Mouse (Mus musculus) erythroblast, embryonic 14.5 days (primary cell): ENCODE results near the gene Kcna10. TPM values are rescaled to one million over a fixed set of nuclear protein-coding genes. Genes with fewer than 3 reads are reported as not detected.

Experiments
- H3K27me3 ChIP-seq: 2 replicates; pipeline ENCODE4 v1.6.1; 2012; ENCODE audit warnings: inconsistent platforms; ENCODE audit not compliant: control insufficient read depth
- H3K36me3 ChIP-seq: 2 replicates; pipeline ENCODE4 v1.6.1; 2012; ENCODE audit warnings: mild to moderate bottlenecking, inconsistent platforms; ENCODE audit not compliant: control insufficient read depth
- H3K4me1 ChIP-seq: 2 replicates; pipeline ENCODE4 v1.6.1; 2012; ENCODE audit warnings: inconsistent platforms; ENCODE audit not compliant: control insufficient read depth
- H3K4me3 ChIP-seq: replicated peaks from 2 replicates; pipeline ENCODE3; 2012; ENCODE audit warnings: moderate library complexity, mild to moderate bottlenecking, inconsistent platforms
- H3K9me3 ChIP-seq: 2 replicates; pipeline ENCODE4 v1.6.1; 2012; ENCODE audit warnings: low read length, inconsistent platforms, mixed read lengths; ENCODE audit not compliant: control insufficient read depth
- GATA1 ChIP-seq: IDR thresholded peaks from 2 replicates; pipeline ENCODE4 v1.6.1; 2012; ENCODE audit warnings: low read length, inconsistent platforms, mixed read lengths
- TAL1 ChIP-seq: IDR thresholded peaks from 3 replicates; pipeline ENCODE4 v1.6.1; 2012; ENCODE audit warnings: low read length, inconsistent platforms, mixed read lengths
- polyA plus RNA-seq: library from polyadenylated mRNA; stranded (reverse); fragments of >175 nt; gene quantifications from 2 replicates; pipeline ENCODE4 v1.2.3, GENCODE M21; 2012

Kcna10 gene
- polyA plus RNA-seq, 1 experiment = not detected

- no peaks in the 10 kb centered on the region for H3K27me3 ChIP-seq
- TF ChIP-seq GATA1 = no peak
- TF ChIP-seq TAL1 = no peak
Observed at GRCm38 (mm10) chr3:107231202-107231601, 48.3 kb downstream of the Kcna10 start.

GRCm38 (mm10) chr3:107233351-107233813 is 50.5 kb downstream of the Kcna10 start:
- TF ChIP-seq TAL1 = no peak
- no peak for TF ChIP-seq GATA1
- Histone ChIP-seq H3K27me3 (no peaks in the 10 kb centered on the region), H3K36me3 (no peaks in the 10 kb centered on the region), H3K9me3 (no peaks in the 10 kb centered on the region), H3K4me3 (no peak overlapping the region), H3K4me1 (no peaks in the 10 kb centered on the region)

More at GRCm38 (mm10) chr3:107231202-107231601, 48.3 kb downstream of the Kcna10 start:
- Histone ChIP-seq H3K4me1 (no peaks in the 10 kb centered on the region), H3K4me3 (no peak overlapping the region), H3K36me3 (no peaks in the 10 kb centered on the region), H3K9me3 (no peaks in the 10 kb centered on the region)

- Histone ChIP-seq H3K4me1 (no peaks in the 10 kb centered on the region), H3K27me3 (no peaks in the 10 kb centered on the region), H3K4me3 (no peak overlapping the region), H3K36me3 (no peaks in the 10 kb centered on the region), H3K9me3 (no peaks in the 10 kb centered on the region)
- TF ChIP-seq GATA1 = no peak
- TF ChIP-seq TAL1 = no peak
Observed at GRCm38 (mm10) chr3:107233945-107234344, 51.1 kb downstream of the Kcna10 start.

- Histone ChIP-seq H3K4me1 (no peaks in the 10 kb centered on the region), H3K4me3 (no peak overlapping the region), H3K9me3 (no peaks in the 10 kb centered on the region), H3K36me3 (no peaks in the 10 kb centered on the region), H3K27me3 (no peaks in the 10 kb centered on the region)
- TF ChIP-seq TAL1 (no peak), GATA1 (no peak)
Observed at GRCm38 (mm10) chr3:107238051-107238450, 55.2 kb downstream of the Kcna10 start.

- H3K36me3 ChIP-seq = no peaks in the 10 kb centered on the region
- no peaks in the 10 kb centered on the region for H3K4me1 ChIP-seq
- no peaks in the 10 kb centered on the region for H3K9me3 ChIP-seq
- no peaks in the 10 kb centered on the region for H3K27me3 ChIP-seq
- no peak overlapping the region for H3K4me3 ChIP-seq
- TF ChIP-seq TAL1 (no peak), GATA1 (no peak)
Observed at GRCm38 (mm10) chr3:107238471-107238980, 55.7 kb downstream of the Kcna10 start.

- no peak within 1 kb of the TSS for H3K4me3 ChIP-seq
- H3K4me1 ChIP-seq = no peaks in the 10 kb centered on the region
- H3K36me3 ChIP-seq = no peaks in the 10 kb centered on the region
- H3K9me3 ChIP-seq = no peaks in the 10 kb centered on the region
- TF ChIP-seq GATA1 = no peak
- no peak for TF ChIP-seq TAL1
- H3K27me3 ChIP-seq = no peaks in the 10 kb centered on the region
Observed at GRCm38 (mm10) chr3:107239607-107240006, 56.8 kb downstream of the Kcna10 start, which contains the start of gene Prok1. Gene Prok1 (minus strand): TSS chr3:107239707.

DNA sequence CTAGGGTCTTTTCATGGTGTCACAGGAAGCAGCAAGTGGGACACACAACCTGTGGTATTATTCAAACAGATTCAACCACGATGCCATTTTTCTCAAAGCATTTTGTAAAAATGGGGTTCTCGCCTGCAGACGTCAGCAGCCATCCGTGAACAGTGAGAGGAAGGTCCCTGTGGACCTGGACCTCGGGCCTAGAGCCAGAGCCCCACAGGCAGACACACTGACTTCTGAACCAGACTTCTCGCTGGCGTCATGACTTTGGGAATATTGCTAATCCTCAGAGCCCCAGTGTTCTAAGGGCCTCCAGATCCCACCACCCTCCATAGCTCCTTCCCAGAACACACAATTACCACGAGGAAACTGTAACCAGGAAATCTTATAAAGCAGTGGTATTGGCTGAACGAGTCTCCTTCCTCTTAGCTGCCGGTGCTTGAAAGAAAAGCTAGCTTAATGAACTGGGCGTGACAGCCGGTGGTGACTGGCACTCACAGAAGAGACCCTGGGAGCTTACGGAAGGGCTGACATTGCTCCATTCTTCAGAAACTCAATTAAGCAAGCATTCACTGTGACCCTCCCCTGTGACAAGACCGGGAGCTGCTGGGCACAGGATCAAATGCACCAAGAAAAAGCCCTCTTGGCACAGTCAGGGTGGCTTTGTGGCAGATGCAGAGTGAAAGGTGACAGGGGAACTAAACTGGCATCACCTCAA is 58.7 kb downstream of the Kcna10 start:
- Histone ChIP-seq H3K36me3 (no peaks in the 10 kb centered on the region), H3K4me3 (no peak overlapping the region), H3K4me1 (no peaks in the 10 kb centered on the region), H3K27me3 (no peaks in the 10 kb centered on the region), H3K9me3 (no peaks in the 10 kb centered on the region)
- TF ChIP-seq TAL1 = no peak
- TF ChIP-seq GATA1 = no peak

Other genes with a start within 250 kb of the Kcna10 start
- gene Kcna3, start 146.9 kb upstream of the Kcna10 start, polyA plus RNA-seq = not detected in 2 replicates
- under 0.01 TPM in 1 of 2 replicates, not detected in the other for gene Kcna2, start 81.9 kb upstream of the Kcna10 start, polyA plus RNA-seq
- not detected in 2 replicates for gene Cym, start 38.7 kb downstream of the Kcna10 start, polyA plus RNA-seq
- not detected in 2 replicates for gene A630076J17Rik, start 47.6 kb downstream of the Kcna10 start, polyA plus RNA-seq
- not detected in 2 replicates for gene Prok1, start 56.7 kb downstream of the Kcna10 start, polyA plus RNA-seq
- gene Lamtor5, start 95.8 kb downstream of the Kcna10 start, polyA plus RNA-seq = 2.6 and 3.5 TPM in 2 replicates
- not detected in 2 replicates for gene Slc16a4, start 108.2 kb downstream of the Kcna10 start, polyA plus RNA-seq
- gene Rbm15, start 150.6 kb downstream of the Kcna10 start, polyA plus RNA-seq = 1.1 and 1.6 TPM in 2 replicates